Mouse (Mus musculus): ENCODE results near the gene Klhdc8a. TPM values are rescaled to one million over a fixed set of nuclear protein-coding genes. Genes with fewer than 3 reads are reported as not detected.
A peak's percentile ranks its signal among the peaks of the same experiment; 100 is the strongest.

Gene Klhdc8a
- polyA plus RNA-seq (2015; fragmentation: Nextera tagmentation; extraction: Ambion mirVana): 1.2 and 1.6 TPM in 2 replicates

DNA sequence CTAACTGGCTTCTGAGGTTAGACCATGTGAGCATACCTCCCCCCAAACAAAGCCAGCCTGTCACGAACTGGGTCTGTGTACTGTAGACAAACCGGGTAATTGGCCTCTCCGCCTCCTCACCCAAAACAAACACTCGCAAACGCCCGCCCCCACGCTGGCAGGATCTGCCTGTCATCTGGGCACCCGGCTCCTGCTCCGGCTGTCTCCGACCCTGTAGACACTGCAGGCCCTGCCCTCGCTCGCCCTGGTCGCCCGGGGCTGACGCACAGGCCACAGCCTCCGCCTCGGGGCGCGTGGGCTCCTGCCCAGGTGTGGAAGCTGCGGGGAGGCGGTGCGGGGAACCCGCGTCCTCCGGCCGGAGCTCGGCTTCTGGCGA is at the start of gene Klhdc8a:
Gene Klhdc8a, plus strand, starts transcription at position 202 of the 376 bp plus-strand sequence.
- Histone ChIP-seq H3K9ac (peak within 1 kb of the TSS; percentile 73), H3K36me3 (ENCODE audit: poor library complexity, severe bottlenecking) (no peaks in the 10 kb centered on the region), H3K4me3 (peak within 1 kb of the TSS; percentile 53), H3K4me1 (peaks cover 35% of the 10 kb centered on the region), H3K27ac (no peak within 1 kb of the TSS; the same call in 1 of the 2 replicates), H3K27me3 (peaks cover 40% of the 10 kb centered on the region), H3K9me3 (replicated peaks) (no peaks in the 10 kb centered on the region), H3K4me2 (peak within 1 kb of the TSS; percentile 97)
- whole genome bisulfite sequencing: under 1% methylated on average over 28 of the region's 28 CpGs
- ATAC-seq: peak; percentile 67

- Histone ChIP-seq H3K9ac (no peak overlapping the region), H3K36me3 (ENCODE audit: poor library complexity, severe bottlenecking) (no peaks in the 10 kb centered on the region), H3K4me2 (no peak overlapping the region), H3K4me1 (no peaks in the 10 kb centered on the region), H3K27me3 (no peaks in the 10 kb centered on the region), H3K27ac (no peak overlapping the region), H3K9me3 (replicated peaks) (no peaks in the 10 kb centered on the region), H3K4me3 (no peak overlapping the region)
- ATAC-seq: no peak
- WGBS: 89% methylated on average over 6 of the region's 6 CpGs
Observed at GRCm38 (mm10) chr1:132254467-132254866, 44.0 kb upstream of the Klhdc8a start.

DNA sequence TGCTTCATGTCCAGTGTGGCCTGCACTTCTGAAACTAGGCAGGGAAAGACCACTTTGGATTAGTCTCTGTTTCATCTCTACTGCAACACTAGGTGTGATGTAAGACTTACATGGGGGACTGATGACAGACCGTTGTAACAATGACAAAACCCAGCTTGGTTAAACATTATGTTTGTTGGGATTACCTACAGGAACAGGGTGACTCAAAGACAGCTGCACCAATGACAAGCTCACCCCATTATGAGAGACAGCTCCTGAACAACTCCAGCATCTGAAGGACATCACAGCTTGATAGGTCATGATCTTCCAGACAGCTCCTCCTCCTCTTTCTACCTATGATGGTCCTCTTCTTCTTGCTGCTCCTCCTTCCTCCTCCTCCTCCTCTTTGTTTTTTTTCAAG is 38.1 kb upstream of the Klhdc8a start:
- H3K4me3 ChIP-seq: no peak overlapping the region
- H3K9ac ChIP-seq: no peak overlapping the region
- H3K4me2 ChIP-seq: no peak overlapping the region
- H3K36me3 ChIP-seq (ENCODE audit: poor library complexity, severe bottlenecking): no peaks in the 10 kb centered on the region
- H3K27me3 ChIP-seq: no peaks in the 10 kb centered on the region
- no peak overlapping the region for H3K27ac ChIP-seq
- H3K9me3 ChIP-seq (replicated peaks): no peaks in the 10 kb centered on the region
- ATAC-seq: no peak
- 92% methylated on average over 1 of the region's 1 CpGs for WGBS
- H3K4me1 ChIP-seq: 0 out of 2 replicates have a peak, but pooled peaks cover 3% of the 10 kb centered on the region

DNA sequence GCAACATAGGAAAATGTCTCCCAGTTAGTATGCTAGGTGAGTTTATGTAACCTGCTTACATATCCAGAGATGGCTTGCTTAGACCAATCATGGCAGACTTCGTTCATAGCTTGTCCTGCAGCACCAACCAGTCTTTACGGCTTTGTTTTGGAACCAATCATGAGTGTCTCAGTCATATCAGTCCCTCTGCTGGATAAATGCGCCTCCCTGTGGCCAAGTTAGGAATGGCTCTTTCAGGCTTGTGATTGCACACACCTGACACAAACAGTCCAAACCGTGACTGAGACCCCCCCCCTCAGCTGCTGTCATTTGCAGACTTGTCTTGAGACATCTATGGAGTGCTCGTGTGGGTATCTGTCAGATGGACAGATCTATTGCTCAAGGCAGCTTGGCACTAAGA is 37.4 kb upstream of the Klhdc8a start:
- H3K4me3 ChIP-seq: no peak overlapping the region
- 64% methylated on average over 5 of the region's 5 CpGs for WGBS
- no peak overlapping the region for H3K4me2 ChIP-seq
- H3K36me3 ChIP-seq (ENCODE audit: poor library complexity, severe bottlenecking): no peaks in the 10 kb centered on the region
- ATAC-seq: no peak
- no peaks in the 10 kb centered on the region for H3K27me3 ChIP-seq
- H3K4me1 ChIP-seq: 0 out of 2 replicates have a peak, but pooled peaks cover 3% of the 10 kb centered on the region
- H3K27ac ChIP-seq: no peak overlapping the region
- H3K9ac ChIP-seq: no peak overlapping the region
- H3K9me3 ChIP-seq (replicated peaks): no peaks in the 10 kb centered on the region

GRCm38 (mm10) chr1:132263618-132264017 is 34.8 kb upstream of the Klhdc8a start:
- H3K27me3 ChIP-seq: no peaks in the 10 kb centered on the region
- no peak overlapping the region for H3K27ac ChIP-seq
- H3K4me2 ChIP-seq: no peak overlapping the region
- peaks cover 12% of the 10 kb centered on the region; the same call in 1 of the 2 replicates for H3K4me1 ChIP-seq
- 67% methylated on average over 4 of the region's 4 CpGs for WGBS
- ATAC-seq: no peak
- H3K9me3 ChIP-seq (replicated peaks): no peaks in the 10 kb centered on the region
- H3K4me3 ChIP-seq: no peak overlapping the region
- no peak overlapping the region for H3K9ac ChIP-seq
- no peaks in the 10 kb centered on the region for H3K36me3 ChIP-seq (ENCODE audit: poor library complexity, severe bottlenecking)

GRCm38 (mm10) chr1:132264577-132264976 is 33.8 kb upstream of the Klhdc8a start:
- WGBS: 81% methylated on average over 7 of the region's 7 CpGs
- H3K36me3 ChIP-seq (ENCODE audit: poor library complexity, severe bottlenecking): no peaks in the 10 kb centered on the region
- H3K27me3 ChIP-seq: no peaks in the 10 kb centered on the region
- no peaks in the 10 kb centered on the region for H3K9me3 ChIP-seq (replicated peaks)
- no peak overlapping the region for H3K9ac ChIP-seq
- ATAC-seq: no peak
- no peak overlapping the region for H3K4me2 ChIP-seq
- peaks cover 14% of the 10 kb centered on the region; the same call in 1 of the 2 replicates for H3K4me1 ChIP-seq
- H3K27ac ChIP-seq: no peak overlapping the region
- H3K4me3 ChIP-seq: no peak overlapping the region

- Histone ChIP-seq H3K36me3 (ENCODE audit: poor library complexity, severe bottlenecking) (no peaks in the 10 kb centered on the region), H3K9me3 (replicated peaks) (no peaks in the 10 kb centered on the region), H3K27ac (no peak overlapping the region), H3K4me2 (no peak overlapping the region), H3K4me1 (peaks cover 14% of the 10 kb centered on the region; the same call in 1 of the 2 replicates), H3K4me3 (no peak overlapping the region), H3K27me3 (no peaks in the 10 kb centered on the region), H3K9ac (no peak overlapping the region)
- ATAC-seq: no peak
- 79% methylated on average over 8 of the region's 8 CpGs for WGBS
Observed at GRCm38 (mm10) chr1:132265211-132265859, 33.1 kb upstream of the Klhdc8a start.

DNA sequence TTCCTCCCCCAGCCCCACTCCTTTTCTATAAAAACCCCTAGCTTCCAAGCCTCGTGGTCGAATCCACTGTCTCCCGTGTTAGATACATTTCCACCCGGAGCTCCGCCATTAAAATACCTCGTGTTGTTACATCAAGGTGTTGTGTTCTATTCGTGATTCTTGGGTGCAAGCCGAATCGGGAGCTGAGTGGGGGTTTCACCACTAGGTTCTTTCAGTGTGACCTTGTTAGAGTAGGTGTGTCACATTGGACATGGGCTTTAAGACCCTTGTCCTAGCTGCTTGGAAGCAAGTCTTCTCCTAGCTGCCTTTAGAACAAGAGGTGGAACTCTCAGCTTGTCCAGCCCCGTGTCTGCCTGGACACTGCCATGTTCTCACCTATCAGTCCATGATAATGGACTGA is 32.5 kb upstream of the Klhdc8a start:
- no peaks in the 10 kb centered on the region for H3K9me3 ChIP-seq (replicated peaks)
- H3K27ac ChIP-seq: no peak overlapping the region
- H3K27me3 ChIP-seq: no peaks in the 10 kb centered on the region
- H3K36me3 ChIP-seq (ENCODE audit: poor library complexity, severe bottlenecking): no peaks in the 10 kb centered on the region
- H3K4me1 ChIP-seq: peaks cover 14% of the 10 kb centered on the region; the same call in 1 of the 2 replicates
- H3K4me3 ChIP-seq: no peak overlapping the region
- ATAC-seq: no peak
- 92% methylated on average over 10 of the region's 10 CpGs for WGBS
- no peak overlapping the region for H3K4me2 ChIP-seq
- no peak overlapping the region for H3K9ac ChIP-seq

DNA sequence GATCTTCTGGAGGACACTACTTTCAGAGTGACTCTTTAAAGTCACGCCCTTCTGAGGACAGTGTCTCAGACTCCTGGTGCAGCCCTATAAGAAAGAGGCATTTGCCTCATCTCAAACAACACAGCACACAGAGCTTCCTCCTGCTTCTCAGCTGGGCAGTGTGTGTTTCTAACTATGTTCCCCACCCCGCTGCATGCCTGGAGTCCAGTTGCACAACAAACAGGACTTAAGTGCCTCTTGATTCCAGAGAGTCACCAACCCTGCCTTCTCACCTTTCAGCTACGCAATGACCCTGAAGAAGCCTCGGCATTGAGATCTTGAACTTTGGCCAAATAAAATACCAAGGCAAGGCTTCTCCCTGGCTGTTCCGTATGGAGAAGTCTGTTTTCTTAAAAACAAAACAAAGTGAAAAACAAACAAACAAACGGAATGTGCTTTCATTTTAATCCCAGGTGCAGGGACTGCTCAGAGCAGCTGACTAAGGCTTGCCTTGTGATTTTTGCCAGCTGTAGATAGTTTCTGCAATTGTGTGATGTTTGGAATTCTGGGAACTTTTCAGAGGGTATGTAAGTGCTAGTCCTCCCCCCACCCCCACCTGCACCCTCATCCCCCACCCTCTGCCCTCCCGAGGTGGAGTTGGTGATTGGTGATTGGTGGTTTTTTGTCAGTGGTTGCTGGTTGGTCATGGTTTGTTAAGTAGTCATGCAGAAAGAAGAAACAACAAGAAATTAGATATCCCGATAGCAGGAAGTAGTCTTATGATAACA is 31.5 kb upstream of the Klhdc8a start:
- no peak overlapping the region for H3K4me3 ChIP-seq
- H3K27ac ChIP-seq: no peak overlapping the region
- no peaks in the 10 kb centered on the region for H3K9me3 ChIP-seq (replicated peaks)
- no peak for ATAC-seq
- peaks cover 14% of the 10 kb centered on the region; the same call in 1 of the 2 replicates for H3K4me1 ChIP-seq
- no peaks in the 10 kb centered on the region for H3K27me3 ChIP-seq
- 74% methylated on average over 8 of the region's 8 CpGs for WGBS
- no peak overlapping the region for H3K9ac ChIP-seq
- no peak overlapping the region for H3K4me2 ChIP-seq
- no peaks in the 10 kb centered on the region for H3K36me3 ChIP-seq (ENCODE audit: poor library complexity, severe bottlenecking)

DNA sequence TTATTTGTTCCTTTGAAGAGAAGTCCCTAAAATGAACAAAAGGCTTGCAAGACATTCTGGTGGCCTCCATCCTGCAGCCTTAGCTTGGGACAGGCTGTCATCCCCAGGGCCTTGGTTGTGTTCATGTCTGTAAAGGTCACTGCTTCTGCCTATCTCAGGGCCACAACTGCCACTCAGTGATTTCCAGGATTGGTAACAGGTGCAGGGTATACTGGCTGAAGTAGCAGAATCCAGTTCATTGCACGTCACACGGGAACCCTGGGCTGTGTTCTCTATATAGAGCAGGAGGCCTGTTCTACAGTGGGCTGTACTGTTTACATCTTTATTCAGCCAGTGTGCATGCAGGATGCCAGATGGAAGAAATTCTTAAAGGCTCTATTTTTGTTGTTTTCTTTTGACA is 30.5 kb upstream of the Klhdc8a start:
- no peak for ATAC-seq
- no peak overlapping the region for H3K4me3 ChIP-seq
- H3K9ac ChIP-seq: no peak overlapping the region
- 40% methylated on average over 2 of the region's 2 CpGs for WGBS
- H3K4me2 ChIP-seq: no peak overlapping the region
- peaks cover 14% of the 10 kb centered on the region; the same call in 1 of the 2 replicates for H3K4me1 ChIP-seq
- no peaks in the 10 kb centered on the region for H3K27me3 ChIP-seq
- no peak overlapping the region for H3K27ac ChIP-seq
- no peaks in the 10 kb centered on the region for H3K9me3 ChIP-seq (replicated peaks)
- no peaks in the 10 kb centered on the region for H3K36me3 ChIP-seq (ENCODE audit: poor library complexity, severe bottlenecking)

- Histone ChIP-seq H3K9me3 (replicated peaks) (no peaks in the 10 kb centered on the region), H3K4me1 (peaks cover 14% of the 10 kb centered on the region; the same call in 1 of the 2 replicates), H3K27ac (no peak overlapping the region; the same call in 1 of the 2 replicates), H3K27me3 (no peaks in the 10 kb centered on the region), H3K9ac (no peak overlapping the region), H3K4me3 (no peak overlapping the region), H3K4me2 (no peak overlapping the region), H3K36me3 (ENCODE audit: poor library complexity, severe bottlenecking) (no peaks in the 10 kb centered on the region)
- ATAC-seq: no peak
- WGBS: 53% methylated on average over 7 of the region's 7 CpGs
Observed at GRCm38 (mm10) chr1:132268418-132269060, 29.9 kb upstream of the Klhdc8a start.

DNA sequence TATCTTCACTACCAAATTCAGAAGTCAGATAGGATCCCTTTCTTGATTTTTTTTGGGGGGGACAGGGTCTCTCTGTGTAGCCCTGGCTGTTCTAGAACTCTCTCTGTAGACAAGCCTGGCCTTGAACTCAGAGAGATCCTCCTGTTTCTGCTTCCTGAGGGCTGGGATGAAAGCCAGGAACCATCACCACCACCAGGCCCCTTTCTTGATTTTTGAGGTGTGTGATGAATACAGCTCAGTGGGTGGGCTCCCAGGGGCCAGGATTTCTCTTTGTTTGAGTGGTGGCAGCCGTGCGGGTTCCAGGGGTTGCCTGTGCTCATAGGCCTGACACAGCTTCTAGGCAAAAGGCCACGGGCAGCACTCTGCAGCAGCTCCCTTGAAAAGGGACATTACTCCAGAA is 27.2 kb upstream of the Klhdc8a start:
- H3K27ac ChIP-seq: no peak overlapping the region
- no peak overlapping the region for H3K9ac ChIP-seq
- no peak for ATAC-seq
- no peaks in the 10 kb centered on the region for H3K9me3 ChIP-seq (replicated peaks)
- 55% methylated on average over 3 of the region's 3 CpGs for WGBS
- no peak overlapping the region for H3K4me3 ChIP-seq
- H3K4me2 ChIP-seq: no peak overlapping the region
- no peaks in the 10 kb centered on the region for H3K27me3 ChIP-seq
- H3K36me3 ChIP-seq (ENCODE audit: poor library complexity, severe bottlenecking): no peaks in the 10 kb centered on the region
- peaks cover 10% of the 10 kb centered on the region; the same call in 1 of the 2 replicates for H3K4me1 ChIP-seq
